Mouse (Mus musculus): ENCODE data around the gene Sstr1. TPM values are rescaled to one million over a fixed set of nuclear protein-coding genes. Genes with fewer than 3 reads are reported as not detected.

Gene Sstr1
- polyA plus RNA-seq (2015; fragmentation: Nextera tagmentation; extraction: Ambion mirVana), result 2.2 and 5.0 TPM in 2 replicates

- peak within 1 kb of the TSS; percentile 62 for H3K9ac ChIP-seq
- H3K9me3 ChIP-seq, result no peaks in the 10 kb centered on the region
- H3K27ac ChIP-seq, result no peak within 1 kb of the TSS
- H3K27me3 ChIP-seq, result peaks cover 57% of the 10 kb centered on the region
- WGBS, result 14% methylated on average over 21 of the region's 21 CpGs
- peaks cover 38% of the 10 kb centered on the region for H3K4me1 ChIP-seq
- 0 out of 2 replicates have a peak, but pooled peaks have one; percentile 22 for ATAC-seq (ENCODE audit: insufficient number of reproducible peaks, insufficient read depth, low FRiP score, low TSS enrichment, low read depth)
- no peaks in the 10 kb centered on the region for H3K36me3 ChIP-seq
- H3K4me3 ChIP-seq, result peak within 1 kb of the TSS; percentile 54
- H3K4me2 ChIP-seq, result peak within 1 kb of the TSS; percentile 95
These were observed at the start of gene Sstr1 for GRCm38 (mm10) chr12:58211163-58212071. Gene Sstr1 (plus strand): TSS chr12:58211772.

GRCm38 (mm10) chr12:58198810-58199209 lies 12.8 kb upstream of the Sstr1 start:
- H3K36me3 ChIP-seq, result no peaks in the 10 kb centered on the region
- H3K4me3 ChIP-seq, result no peak overlapping the region
- no peak overlapping the region for H3K27ac ChIP-seq
- no peaks in the 10 kb centered on the region for H3K9me3 ChIP-seq
- H3K9ac ChIP-seq, result no peak overlapping the region
- WGBS, result 77% methylated on average over 1 of the region's 1 CpGs
- H3K27me3 ChIP-seq, result no peaks in the 10 kb centered on the region
- no peak overlapping the region for H3K4me2 ChIP-seq
- ATAC-seq (ENCODE audit: insufficient number of reproducible peaks, insufficient read depth, low FRiP score, low TSS enrichment, low read depth), result 0 out of 2 replicates have a peak, but pooled peaks have one; percentile 43
- no peaks in the 10 kb centered on the region for H3K4me1 ChIP-seq

- no peak overlapping the region for H3K4me3 ChIP-seq
- H3K9me3 ChIP-seq, result no peaks in the 10 kb centered on the region
- no peak overlapping the region for H3K9ac ChIP-seq
- ATAC-seq (ENCODE audit: insufficient number of reproducible peaks, insufficient read depth, low FRiP score, low TSS enrichment, low read depth), result no peak
- H3K36me3 ChIP-seq, result no peaks in the 10 kb centered on the region
- H3K4me2 ChIP-seq, result no peak overlapping the region
- no peak overlapping the region for H3K27ac ChIP-seq
- no peaks in the 10 kb centered on the region for H3K4me1 ChIP-seq
- no peaks in the 10 kb centered on the region for H3K27me3 ChIP-seq
These were observed 10.4 kb upstream of the Sstr1 start for GRCm38 (mm10) chr12:58201190-58201589.

GRCm38 (mm10) chr12:58207956-58208355 lies 3.6 kb upstream of the Sstr1 start:
- ATAC-seq (ENCODE audit: insufficient number of reproducible peaks, insufficient read depth, low FRiP score, low TSS enrichment, low read depth), result no peak
- Histone ChIP-seq H3K27ac (no peak overlapping the region), H3K27me3 (peaks cover 30% of the 10 kb centered on the region), H3K36me3 (no peaks in the 10 kb centered on the region), H3K9me3 (no peaks in the 10 kb centered on the region), H3K4me2 (no peak overlapping the region), H3K4me1 (peaks cover 21% of the 10 kb centered on the region), H3K9ac (no peak overlapping the region), H3K4me3 (no peak overlapping the region)
- WGBS, result 82% methylated on average over 1 of the region's 1 CpGs

GRCm38 (mm10) chr12:58212261-58212923 lies 820 bp downstream of the Sstr1 start:
- Histone ChIP-seq H3K4me3 (peak overlapping the region; percentile 54), H3K9me3 (no peaks in the 10 kb centered on the region), H3K36me3 (no peaks in the 10 kb centered on the region), H3K4me2 (peak overlapping the region; percentile 95), H3K4me1 (peaks cover 38% of the 10 kb centered on the region), H3K9ac (peak overlapping the region; percentile 62), H3K27me3 (peaks cover 64% of the 10 kb centered on the region), H3K27ac (no peak overlapping the region)
- ATAC-seq (ENCODE audit: insufficient number of reproducible peaks, insufficient read depth, low FRiP score, low TSS enrichment, low read depth), result peak; percentile 20; the same call in 1 of the 2 replicates
- WGBS, result under 1% methylated on average over 39 of the region's 39 CpGs

- ATAC-seq (ENCODE audit: insufficient number of reproducible peaks, insufficient read depth, low FRiP score, low TSS enrichment, low read depth), result no peak
- Histone ChIP-seq H3K27ac (no peak overlapping the region), H3K27me3 (peaks cover 67% of the 10 kb centered on the region), H3K4me2 (peak overlapping the region; percentile 95), H3K4me1 (peaks cover 38% of the 10 kb centered on the region), H3K36me3 (no peaks in the 10 kb centered on the region), H3K9ac (peak overlapping the region; percentile 62), H3K4me3 (peak overlapping the region; percentile 54), H3K9me3 (no peaks in the 10 kb centered on the region)
- WGBS, result 1% methylated on average over 29 of the region's 29 CpGs
These were observed 1.4 kb downstream of the Sstr1 start for GRCm38 (mm10) chr12:58212924-58213450.

GRCm38 (mm10) chr12:58213451-58214288 lies 2.1 kb downstream of the Sstr1 start:
- under 1% methylated on average over 38 of the region's 40 CpGs for WGBS
- H3K36me3 ChIP-seq, result no peaks in the 10 kb centered on the region
- no peaks in the 10 kb centered on the region for H3K9me3 ChIP-seq
- H3K27ac ChIP-seq, result no peak overlapping the region
- H3K4me2 ChIP-seq, result peak overlapping the region; percentile 95
- peaks cover 67% of the 10 kb centered on the region for H3K27me3 ChIP-seq
- H3K4me3 ChIP-seq, result peak overlapping the region; percentile 54
- H3K4me1 ChIP-seq, result peaks cover 38% of the 10 kb centered on the region
- ATAC-seq (ENCODE audit: insufficient number of reproducible peaks, insufficient read depth, low FRiP score, low TSS enrichment, low read depth), result no peak
- peak overlapping the region; percentile 62; the same call in 1 of the 2 replicates for H3K9ac ChIP-seq

GRCm38 (mm10) chr12:58214289-58215136 lies 2.9 kb downstream of the Sstr1 start:
- H3K4me3 ChIP-seq, result peak overlapping the region; percentile 54
- H3K27ac ChIP-seq, result no peak overlapping the region
- no peaks in the 10 kb centered on the region for H3K36me3 ChIP-seq
- H3K4me1 ChIP-seq, result peaks cover 38% of the 10 kb centered on the region
- 0 out of 2 replicates have a peak overlapping the region, but pooled peaks have one; percentile 36 for H3K9ac ChIP-seq
- no peaks in the 10 kb centered on the region for H3K9me3 ChIP-seq
- peaks cover 67% of the 10 kb centered on the region for H3K27me3 ChIP-seq
- H3K4me2 ChIP-seq, result peak overlapping the region; percentile 95
- 6% methylated on average over 13 of the region's 13 CpGs for WGBS
- ATAC-seq (ENCODE audit: insufficient number of reproducible peaks, insufficient read depth, low FRiP score, low TSS enrichment, low read depth), result no peak

GRCm38 (mm10) chr12:58216218-58216617 lies 4.6 kb downstream of the Sstr1 start:
- Histone ChIP-seq H3K4me2 (no peak overlapping the region), H3K4me1 (peaks cover 32% of the 10 kb centered on the region), H3K9me3 (no peaks in the 10 kb centered on the region), H3K27ac (no peak overlapping the region), H3K9ac (no peak overlapping the region), H3K27me3 (peaks cover 55% of the 10 kb centered on the region), H3K4me3 (no peak overlapping the region), H3K36me3 (no peaks in the 10 kb centered on the region)
- no peak for ATAC-seq (ENCODE audit: insufficient number of reproducible peaks, insufficient read depth, low FRiP score, low TSS enrichment, low read depth)
- 38% methylated on average over 2 of the region's 2 CpGs for WGBS

- H3K27me3 ChIP-seq, result peaks cover 26% of the 10 kb centered on the region
- no peak overlapping the region for H3K9ac ChIP-seq
- peaks cover 5% of the 10 kb centered on the region for H3K4me1 ChIP-seq
- H3K36me3 ChIP-seq, result no peaks in the 10 kb centered on the region
- no peak overlapping the region for H3K4me3 ChIP-seq
- WGBS, result 88% methylated on average over 3 of the region's 3 CpGs
- no peak for ATAC-seq (ENCODE audit: insufficient number of reproducible peaks, insufficient read depth, low FRiP score, low TSS enrichment, low read depth)
- H3K27ac ChIP-seq, result no peak overlapping the region
- H3K9me3 ChIP-seq, result no peaks in the 10 kb centered on the region
- H3K4me2 ChIP-seq, result no peak overlapping the region
These were observed 7.5 kb downstream of the Sstr1 start for GRCm38 (mm10) chr12:58219078-58219477.

All from embryonic facial prominence, embryonic 13.5 days (tissue).